Mouse (Mus musculus): ENCODE measurements around the gene Tsc22d4. TPM values are rescaled to one million over a fixed set of nuclear protein-coding genes. Genes with fewer than 3 reads are reported as not detected.
"Not testable (repeated sequence)": the region's sequence is repeated elsewhere in the genome, so short reads cannot be mapped to it uniquely, and the experiment has no call there.

Gene Tsc22d4
- polyA plus RNA-seq, 1 experiment from 2014 or later, result 144 TPM

DNA sequence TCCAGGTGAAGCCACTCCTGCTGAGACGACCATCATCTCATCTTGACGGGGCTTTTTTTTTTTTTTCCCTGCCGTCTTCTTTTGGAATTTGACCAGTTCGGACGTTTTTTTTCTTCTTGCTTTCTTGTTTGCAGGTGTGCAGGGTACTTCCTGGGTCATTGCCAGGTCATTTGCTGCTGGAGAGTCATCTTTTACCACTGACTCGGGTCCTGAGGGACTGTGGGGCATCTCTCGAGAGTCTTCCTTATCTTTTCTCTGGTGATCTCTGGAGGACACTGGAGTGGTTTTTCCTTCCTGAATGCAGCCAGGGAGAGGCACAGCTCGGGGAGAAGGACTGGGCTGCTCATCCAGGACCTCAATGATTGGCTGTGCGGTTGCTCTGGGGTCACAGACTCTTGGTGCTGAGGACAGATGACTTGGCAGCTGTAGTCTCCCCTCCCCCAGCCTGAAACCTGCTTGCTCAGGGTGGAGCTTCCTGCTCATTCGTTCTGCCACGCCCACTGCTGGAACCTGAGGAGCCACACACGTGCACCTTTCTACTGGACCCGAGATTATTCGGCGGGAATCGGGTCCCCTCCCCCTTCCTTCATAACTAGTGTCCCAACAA, 24.9 kb upstream of the Tsc22d4 start:
- WGBS, result 9% methylated on average over 11 of the region's 16 CpGs
- not testable (repeated sequence) for H3K9ac ChIP-seq; H3K27ac ChIP-seq (ENCODE audit: poor library complexity, severe bottlenecking); H3K36me3 ChIP-seq; H3K27me3 ChIP-seq (replicated peaks); H3K9me3 ChIP-seq (replicated peaks)
- Histone ChIP-seq H3K4me1 (replicated peaks) (peaks cover 17% of the 10 kb centered on the region), H3K4me2 (peak overlapping the region; percentile 63), H3K4me3 (peak overlapping the region; percentile 27)
- peak; percentile 69 for ATAC-seq (ENCODE audit: insufficient number of reproducible peaks, low FRiP score)

DNA sequence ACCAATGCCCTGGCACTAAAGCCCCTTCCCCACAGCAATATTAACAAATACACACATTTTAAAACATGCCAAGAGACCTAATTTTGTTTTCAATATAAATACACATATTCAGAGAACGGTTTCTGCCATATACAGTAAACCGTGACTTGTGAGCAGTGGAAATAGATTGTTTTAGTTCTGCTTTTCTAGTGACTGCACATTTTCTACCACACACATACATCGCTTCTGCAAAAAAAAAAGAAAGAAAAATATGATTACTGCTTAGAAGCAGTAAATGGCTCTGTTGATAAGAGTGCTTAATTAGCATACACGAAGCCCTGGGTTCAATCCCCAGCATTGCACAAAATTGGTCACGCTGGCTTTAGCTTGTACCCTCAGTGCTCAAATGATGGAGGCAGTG, 21.7 kb upstream of the Tsc22d4 start:
- Histone ChIP-seq H3K36me3 (no peaks in the 10 kb centered on the region), H3K27ac (ENCODE audit: poor library complexity, severe bottlenecking) (no peak overlapping the region), H3K9me3 (replicated peaks) (no peaks in the 10 kb centered on the region), H3K4me1 (replicated peaks) (peaks cover 12% of the 10 kb centered on the region), H3K4me2 (no peak overlapping the region), H3K27me3 (replicated peaks) (0 out of 2 replicates have a peak, but pooled peaks cover 2% of the 10 kb centered on the region), H3K9ac (no peak overlapping the region), H3K4me3 (no peak overlapping the region)
- WGBS, result 81% methylated on average over 5 of the region's 5 CpGs
- ATAC-seq (ENCODE audit: insufficient number of reproducible peaks, low FRiP score), result no peak

DNA sequence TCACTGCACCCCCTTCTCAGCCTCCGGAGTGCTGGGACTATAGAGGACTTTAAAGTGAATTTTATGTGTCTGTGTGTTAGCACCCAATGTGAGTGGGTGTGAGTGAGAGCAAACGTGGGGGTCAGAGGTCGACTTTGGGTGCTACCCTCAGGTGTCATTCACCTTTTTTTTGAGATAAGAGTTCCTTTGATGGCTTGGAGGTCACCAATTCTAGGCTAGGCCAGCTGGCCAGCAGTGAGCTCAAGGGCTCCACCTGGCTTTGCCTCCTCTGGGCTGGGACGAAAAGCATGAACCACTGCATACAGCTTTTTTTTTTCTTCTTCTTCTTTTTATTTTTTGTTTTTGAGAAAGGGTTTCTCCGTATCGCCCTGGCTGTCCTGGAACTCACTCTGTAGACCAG, 18.8 kb upstream of the Tsc22d4 start:
- H3K27ac ChIP-seq (ENCODE audit: poor library complexity, severe bottlenecking), result no peak overlapping the region
- WGBS, result 57% methylated on average over 6 of the region's 6 CpGs
- H3K36me3 ChIP-seq, result 0 out of 2 replicates have a peak, but pooled peaks cover 4% of the 10 kb centered on the region
- H3K27me3 ChIP-seq (replicated peaks), result peaks cover 11% of the 10 kb centered on the region; the same call in 1 of the 2 replicates
- no peaks in the 10 kb centered on the region for H3K4me1 ChIP-seq (replicated peaks)
- no peak overlapping the region for H3K9ac ChIP-seq
- no peaks in the 10 kb centered on the region for H3K9me3 ChIP-seq (replicated peaks)
- no peak for ATAC-seq (ENCODE audit: insufficient number of reproducible peaks, low FRiP score)
- no peak overlapping the region for H3K4me3 ChIP-seq
- no peak overlapping the region for H3K4me2 ChIP-seq

DNA sequence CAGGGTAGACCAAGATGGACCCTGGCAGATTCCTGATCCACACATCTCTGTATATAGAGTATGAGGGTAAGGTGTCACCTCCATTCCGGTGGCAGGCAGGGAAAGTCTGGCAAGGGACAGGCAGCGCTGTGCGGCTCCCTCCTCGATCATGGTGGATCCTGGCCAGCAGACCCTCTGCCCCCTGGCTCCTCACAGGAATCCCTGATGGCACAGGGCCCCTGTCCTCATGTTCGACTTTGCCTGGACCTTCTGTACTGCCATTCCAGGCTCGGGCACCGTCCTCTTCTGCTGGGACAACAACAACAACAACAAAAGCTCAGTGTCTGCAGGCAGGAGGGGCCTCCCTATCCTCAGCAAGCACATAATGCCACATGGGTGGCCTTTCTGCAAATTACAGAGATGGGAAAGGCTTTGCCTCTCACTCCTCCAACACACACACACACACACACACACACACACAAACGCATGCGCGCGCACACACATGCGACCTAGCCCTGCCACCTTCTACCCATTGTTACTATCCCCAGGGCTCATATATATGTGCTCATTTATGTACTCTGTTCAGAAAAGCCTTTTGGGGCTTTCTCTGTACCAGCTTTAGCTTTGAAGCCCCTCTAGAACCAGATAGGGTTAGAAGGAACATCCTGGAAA, 11.8 kb upstream of the Tsc22d4 start:
- Histone ChIP-seq H3K27me3 (replicated peaks) (peaks cover 15% of the 10 kb centered on the region; the same call in 1 of the 2 replicates), H3K9ac (no peak overlapping the region), H3K4me3 (no peak overlapping the region), H3K36me3 (peaks cover 41% of the 10 kb centered on the region), H3K9me3 (replicated peaks) (no peaks in the 10 kb centered on the region), H3K4me1 (replicated peaks) (peaks cover 13% of the 10 kb centered on the region), H3K4me2 (no peak overlapping the region), H3K27ac (ENCODE audit: poor library complexity, severe bottlenecking) (no peak overlapping the region)
- WGBS, result 90% methylated on average over 12 of the region's 12 CpGs
- no peak for ATAC-seq (ENCODE audit: insufficient number of reproducible peaks, low FRiP score)

DNA sequence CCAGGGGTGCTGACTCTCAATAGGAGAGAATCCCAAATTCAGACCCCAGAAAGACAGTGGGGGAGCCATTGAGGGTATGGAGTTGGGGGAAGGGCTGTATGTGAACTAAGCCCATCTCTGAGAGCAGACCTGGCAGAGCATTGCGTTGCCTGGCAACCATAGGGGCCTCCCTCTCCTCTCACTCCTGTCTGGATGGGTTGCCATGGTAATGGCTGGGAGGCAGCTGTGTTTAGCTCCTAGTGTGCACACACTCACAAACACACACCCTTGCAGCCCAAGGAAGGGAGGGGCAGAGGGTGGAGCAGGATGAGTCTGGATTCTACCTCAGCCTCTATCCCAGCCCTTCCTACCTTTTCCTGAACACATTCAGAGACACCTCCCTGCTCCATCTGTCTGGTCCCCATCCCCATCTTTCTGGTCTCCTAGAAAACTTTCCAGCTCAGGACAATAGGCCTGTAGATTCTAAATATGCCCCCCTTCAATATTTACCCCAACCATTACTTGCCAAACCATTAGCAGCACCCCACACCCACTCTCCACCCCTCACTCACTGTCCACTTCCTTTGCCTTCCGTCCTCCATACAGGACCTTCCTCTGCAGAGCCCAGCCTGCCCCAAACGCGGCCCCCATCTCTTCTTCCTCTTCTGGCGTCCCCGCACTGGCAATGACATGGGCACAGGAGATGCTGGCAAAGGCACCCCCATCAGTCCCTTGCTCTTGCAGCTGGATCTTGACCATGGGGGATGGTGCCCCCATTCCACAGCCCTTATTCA, 11.1 kb upstream of the Tsc22d4 start:
- WGBS, result 72% methylated on average over 6 of the region's 6 CpGs
- H3K4me1 ChIP-seq (replicated peaks), result peaks cover 19% of the 10 kb centered on the region
- H3K27me3 ChIP-seq (replicated peaks), result peaks cover 15% of the 10 kb centered on the region; the same call in 1 of the 2 replicates
- no peak overlapping the region for H3K4me2 ChIP-seq
- H3K36me3 ChIP-seq, result peaks cover 41% of the 10 kb centered on the region
- H3K9me3 ChIP-seq (replicated peaks), result no peaks in the 10 kb centered on the region
- H3K27ac ChIP-seq (ENCODE audit: poor library complexity, severe bottlenecking), result no peak overlapping the region
- no peak overlapping the region for H3K4me3 ChIP-seq
- no peak overlapping the region for H3K9ac ChIP-seq
- ATAC-seq (ENCODE audit: insufficient number of reproducible peaks, low FRiP score), result no peak

DNA sequence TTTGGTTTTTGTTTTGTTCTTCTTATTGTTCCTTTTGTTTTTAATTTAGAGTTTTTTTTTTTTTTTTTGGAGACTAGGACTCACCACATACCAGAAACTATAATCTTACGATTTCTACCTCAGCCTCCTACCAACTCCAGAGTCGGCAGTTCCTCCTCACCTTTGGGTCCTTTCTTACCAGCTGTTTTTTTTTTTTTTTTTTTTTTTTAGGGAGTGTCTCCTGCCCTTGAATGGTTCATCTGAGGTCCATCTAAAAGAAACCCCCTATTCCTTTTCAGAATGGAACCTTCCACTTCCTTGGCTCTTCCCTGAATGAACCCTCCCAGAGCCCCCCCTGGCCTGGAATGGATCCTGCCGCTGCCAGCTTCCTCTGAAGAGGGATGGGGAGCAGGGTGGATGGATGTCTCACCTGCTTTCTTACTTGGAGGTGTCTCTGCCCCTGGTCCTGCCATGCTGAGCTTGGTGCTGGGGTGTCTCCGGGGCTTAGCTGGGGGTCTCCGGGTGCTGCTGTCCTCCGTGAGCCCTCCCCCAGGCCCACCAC, 8.1 kb upstream of the Tsc22d4 start:
- H3K4me1 ChIP-seq (replicated peaks), result peaks cover 41% of the 10 kb centered on the region
- no peaks in the 10 kb centered on the region for H3K9me3 ChIP-seq (replicated peaks)
- peak overlapping the region; percentile 11; the same call in 1 of the 2 replicates for H3K9ac ChIP-seq
- 87% methylated on average over 6 of the region's 6 CpGs for WGBS
- H3K27me3 ChIP-seq (replicated peaks), result 0 out of 2 replicates have a peak, but pooled peaks cover under 1% of the 10 kb centered on the region
- H3K36me3 ChIP-seq, result peaks cover 34% of the 10 kb centered on the region
- H3K4me2 ChIP-seq, result no peak overlapping the region
- no peak overlapping the region for H3K4me3 ChIP-seq
- H3K27ac ChIP-seq (ENCODE audit: poor library complexity, severe bottlenecking), result no peak overlapping the region
- no peak for ATAC-seq (ENCODE audit: insufficient number of reproducible peaks, low FRiP score)

DNA sequence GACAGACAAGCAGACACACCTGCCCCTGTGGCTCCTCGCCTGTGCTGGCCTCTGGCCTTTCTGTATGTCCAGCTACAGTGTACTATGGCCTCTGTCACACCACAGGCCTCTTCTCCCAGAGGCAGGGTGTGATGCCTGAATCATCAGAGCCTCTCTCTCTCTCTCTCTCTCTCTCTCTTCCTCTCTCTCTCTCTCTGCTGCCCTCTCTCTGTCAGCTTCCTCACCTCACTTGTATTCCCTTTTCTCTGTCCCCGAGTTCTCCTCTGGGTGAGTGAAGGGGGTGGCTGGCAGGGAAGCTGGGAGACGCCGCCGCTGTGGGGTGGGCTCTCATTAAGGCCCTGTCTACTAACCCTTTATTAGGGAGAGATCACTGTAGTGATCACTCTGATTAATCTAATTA, 7.0 kb upstream of the Tsc22d4 start:
- H3K4me3 ChIP-seq, result no peak overlapping the region

DNA sequence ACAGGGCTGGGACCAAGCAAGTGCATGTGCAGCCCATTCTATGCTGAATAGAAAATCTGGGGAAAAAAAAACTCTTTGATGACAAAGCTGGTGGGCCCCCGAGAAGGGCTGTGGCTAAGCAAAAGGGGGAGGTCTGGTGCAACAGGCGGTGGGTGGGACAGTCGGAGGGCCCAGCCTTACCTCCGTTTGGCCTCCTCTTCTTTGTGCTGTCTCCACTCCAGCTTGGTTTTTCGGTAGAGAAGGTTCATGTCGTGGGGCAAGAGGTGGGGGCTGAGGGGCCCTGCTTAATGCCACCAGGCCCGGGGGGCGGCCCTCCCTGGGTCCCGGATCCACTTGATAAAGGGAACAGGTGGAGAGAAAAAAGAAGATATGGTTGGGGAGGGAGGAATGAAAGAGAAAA, 6.1 kb upstream of the Tsc22d4 start:
- Histone ChIP-seq H3K4me1 (replicated peaks) (peaks cover 36% of the 10 kb centered on the region), H3K4me3 (no peak overlapping the region), H3K4me2 (0 out of 2 replicates have a peak overlapping the region, but pooled peaks have one; percentile 96), H3K9me3 (replicated peaks) (no peaks in the 10 kb centered on the region), H3K27me3 (replicated peaks) (no peaks in the 10 kb centered on the region), H3K9ac (0 out of 2 replicates have a peak overlapping the region, but pooled peaks have one; percentile 5), H3K36me3 (peaks cover 20% of the 10 kb centered on the region), H3K27ac (ENCODE audit: poor library complexity, severe bottlenecking) (no peak overlapping the region)
- no peak for ATAC-seq (ENCODE audit: insufficient number of reproducible peaks, low FRiP score)
- 61% methylated on average over 9 of the region's 9 CpGs for WGBS

More for the DNA sequence above, 7.0 kb upstream of the Tsc22d4 start:
- H3K4me2 ChIP-seq, result no peak overlapping the region
- 58% methylated on average over 5 of the region's 5 CpGs for WGBS
- H3K4me1 ChIP-seq (replicated peaks), result peaks cover 41% of the 10 kb centered on the region
- H3K27ac ChIP-seq (ENCODE audit: poor library complexity, severe bottlenecking), result no peak overlapping the region
- H3K27me3 ChIP-seq (replicated peaks), result no peaks in the 10 kb centered on the region
- no peaks in the 10 kb centered on the region for H3K9me3 ChIP-seq (replicated peaks)
- no peak overlapping the region; the same call in 1 of the 2 replicates for H3K9ac ChIP-seq
- H3K36me3 ChIP-seq, result peaks cover 24% of the 10 kb centered on the region
- no peak for ATAC-seq (ENCODE audit: insufficient number of reproducible peaks, low FRiP score)

DNA sequence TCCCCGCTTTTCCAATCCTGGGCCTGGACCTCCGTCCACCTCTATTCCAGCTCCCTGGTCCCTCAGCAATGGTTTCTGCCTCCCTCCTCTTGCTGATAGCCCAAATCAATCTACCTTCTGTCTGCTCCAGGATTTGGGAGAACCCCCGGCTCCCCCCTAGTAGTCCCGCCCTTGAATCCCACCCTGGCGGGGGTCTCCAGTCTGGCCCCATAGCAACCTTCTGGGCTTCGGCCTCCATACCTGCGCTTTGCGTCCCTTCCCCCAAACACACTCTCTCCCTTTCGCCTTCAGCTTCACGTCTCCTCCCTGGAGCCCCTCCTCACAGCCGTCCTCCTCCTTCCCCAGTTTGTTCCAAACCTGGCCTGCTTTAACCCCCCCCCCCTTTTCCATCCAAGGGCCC, 5.0 kb upstream of the Tsc22d4 start:
- peak overlapping the region; percentile 96 for H3K4me2 ChIP-seq
- 11% methylated on average over 11 of the region's 11 CpGs for WGBS
- ATAC-seq (ENCODE audit: insufficient number of reproducible peaks, low FRiP score), result no peak
- peaks cover 37% of the 10 kb centered on the region for H3K4me1 ChIP-seq (replicated peaks)
- H3K36me3 ChIP-seq, result peaks cover 11% of the 10 kb centered on the region
- no peaks in the 10 kb centered on the region for H3K9me3 ChIP-seq (replicated peaks)
- H3K9ac ChIP-seq, result peak overlapping the region; percentile 80
- peak overlapping the region; percentile 76 for H3K4me3 ChIP-seq
- no peak overlapping the region; the same call in 1 of the 2 replicates for H3K27ac ChIP-seq (ENCODE audit: poor library complexity, severe bottlenecking)
- no peaks in the 10 kb centered on the region for H3K27me3 ChIP-seq (replicated peaks)

DNA sequence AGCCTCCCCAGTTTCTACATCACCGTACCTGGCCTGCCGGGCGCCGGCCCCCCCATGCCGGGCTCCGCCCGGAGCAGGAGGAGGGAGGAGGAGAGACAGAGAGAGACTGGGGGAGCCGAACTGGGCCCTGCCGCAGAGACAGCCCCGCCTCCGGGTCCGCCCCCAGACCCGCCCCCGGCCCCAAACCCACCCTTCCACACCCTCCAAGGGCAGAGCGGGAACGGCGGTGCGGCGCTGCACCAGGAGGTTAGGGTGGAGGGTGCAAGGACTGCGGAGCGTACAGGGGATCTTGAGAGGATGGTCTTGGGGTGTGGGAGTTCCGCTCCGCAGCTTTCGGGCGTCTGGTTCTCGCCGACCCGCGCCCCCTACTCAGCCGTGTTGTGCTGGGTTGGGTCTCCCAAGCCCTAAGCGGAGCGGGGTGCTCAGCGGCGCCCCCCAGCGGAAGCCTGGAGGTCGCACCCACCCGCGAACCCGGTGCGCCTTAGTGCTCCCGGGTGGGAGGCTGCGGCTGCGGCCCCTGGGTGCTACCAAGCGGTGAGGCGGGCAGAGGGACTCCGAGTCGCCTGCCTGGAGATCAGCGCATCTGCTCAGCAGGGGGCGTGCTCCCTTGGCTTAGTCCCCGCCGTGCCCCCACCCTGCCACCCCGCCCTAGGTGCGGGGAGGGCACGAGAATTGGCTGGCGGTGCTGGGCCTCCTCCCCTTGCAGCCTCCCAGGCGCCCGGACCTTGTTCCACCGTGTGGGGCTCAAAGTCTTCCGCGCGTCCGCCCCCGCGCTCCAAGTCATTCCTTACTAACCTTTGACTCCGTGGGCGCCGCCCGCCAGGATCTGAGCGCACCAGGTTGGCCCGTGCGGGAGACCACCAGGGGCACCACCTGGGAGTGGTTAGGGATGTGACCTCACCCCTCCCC, 4.3 kb upstream of the Tsc22d4 start, which contains the start of gene Nyap1:
Gene Nyap1 (minus strand): TSS at position 585 of the 909 bp plus-strand sequence.
- WGBS, result under 1% methylated on average over 71 of the region's 71 CpGs
- H3K36me3 ChIP-seq, result peaks cover 3% of the 10 kb centered on the region
- no peaks in the 10 kb centered on the region for H3K9me3 ChIP-seq (replicated peaks)
- peak within 1 kb of the TSS; percentile 96 for H3K4me2 ChIP-seq
- H3K27ac ChIP-seq (ENCODE audit: poor library complexity, severe bottlenecking), result peak within 1 kb of the TSS; percentile 56
- H3K4me1 ChIP-seq (replicated peaks), result peaks cover 37% of the 10 kb centered on the region
- H3K9ac ChIP-seq, result peak within 1 kb of the TSS; percentile 80
- no peaks in the 10 kb centered on the region for H3K27me3 ChIP-seq (replicated peaks)
- peak; percentile 82 for ATAC-seq (ENCODE audit: insufficient number of reproducible peaks, low FRiP score)
- H3K4me3 ChIP-seq, result peak within 1 kb of the TSS; percentile 76

Measured in heart, embryonic 12.5 days (tissue).